Mouse (Mus musculus): ENCODE measurements around the gene Best1. TPM values are rescaled to one million over a fixed set of nuclear protein-coding genes. Genes with fewer than 3 reads are reported as not detected.

Gene Best1
- 1.2 and 1.9 TPM in 2 replicates for polyA plus RNA-seq (2015; fragmentation: Nextera tagmentation; extraction: Ambion mirVana)

- 81% methylated on average over 7 of the region's 7 CpGs for WGBS
- Histone ChIP-seq H3K4me1 (no peaks in the 10 kb centered on the region), H3K4me2 (replicated peaks) (no peak within 1 kb of the TSS), H3K27me3 (no peaks in the 10 kb centered on the region), H3K4me3 (replicated peaks) (no peak within 1 kb of the TSS), H3K27ac (replicated peaks) (no peak within 1 kb of the TSS), H3K36me3 (no peaks in the 10 kb centered on the region), H3K9me3 (replicated peaks) (no peaks in the 10 kb centered on the region), H3K9ac (no peak within 1 kb of the TSS)
- no peak for ATAC-seq (ENCODE audit: insufficient number of reproducible peaks, low FRiP score, low TSS enrichment, low read depth)
These were observed at the start of gene Best1, which contains the start of gene Rab3il1 for GRCm38 (mm10) chr19:10001206-10001969. Gene Best1, minus strand, starts transcription at chr19:10001633. Gene Rab3il1, plus strand, starts transcription at chr19:10001669.

- WGBS = 79% methylated on average over 2 of the region's 2 CpGs
- no peak overlapping the region for H3K4me3 ChIP-seq (replicated peaks)
- H3K36me3 ChIP-seq = no peaks in the 10 kb centered on the region; the same call in 1 of the 2 replicates
- H3K4me1 ChIP-seq = 0 out of 2 replicates have a peak, but pooled peaks cover 4% of the 10 kb centered on the region
- no peak for ATAC-seq (ENCODE audit: insufficient number of reproducible peaks, low FRiP score, low TSS enrichment, low read depth)
- H3K9me3 ChIP-seq (replicated peaks) = no peaks in the 10 kb centered on the region
- H3K27me3 ChIP-seq = no peaks in the 10 kb centered on the region
- no peak overlapping the region for H3K4me2 ChIP-seq (replicated peaks)
- no peak overlapping the region for H3K9ac ChIP-seq
- no peak overlapping the region for H3K27ac ChIP-seq (replicated peaks)
These were observed 49.0 kb upstream of the Best1 start for GRCm38 (mm10) chr19:10050438-10050837.

- H3K4me3 ChIP-seq (replicated peaks) = no peak overlapping the region
- ATAC-seq (ENCODE audit: insufficient number of reproducible peaks, low FRiP score, low TSS enrichment, low read depth) = no peak
- no peak overlapping the region for H3K9ac ChIP-seq
- H3K4me1 ChIP-seq = 0 out of 2 replicates have a peak, but pooled peaks cover 4% of the 10 kb centered on the region
- no peaks in the 10 kb centered on the region for H3K9me3 ChIP-seq (replicated peaks)
- H3K36me3 ChIP-seq = no peaks in the 10 kb centered on the region; the same call in 1 of the 2 replicates
- no peak overlapping the region for H3K27ac ChIP-seq (replicated peaks)
- no peak overlapping the region for H3K4me2 ChIP-seq (replicated peaks)
- H3K27me3 ChIP-seq = no peaks in the 10 kb centered on the region
These were observed 48.1 kb upstream of the Best1 start for GRCm38 (mm10) chr19:10049533-10049932.

- no peak for ATAC-seq (ENCODE audit: insufficient number of reproducible peaks, low FRiP score, low TSS enrichment, low read depth)
- no peak overlapping the region for H3K4me2 ChIP-seq (replicated peaks)
- H3K4me1 ChIP-seq = peaks cover 13% of the 10 kb centered on the region
- H3K9ac ChIP-seq = no peak overlapping the region
- no peaks in the 10 kb centered on the region for H3K27me3 ChIP-seq
- WGBS = 34% methylated on average over 3 of the region's 3 CpGs
- no peaks in the 10 kb centered on the region for H3K9me3 ChIP-seq (replicated peaks)
- no peak overlapping the region for H3K27ac ChIP-seq (replicated peaks)
- H3K4me3 ChIP-seq (replicated peaks) = no peak overlapping the region
- H3K36me3 ChIP-seq = no peaks in the 10 kb centered on the region
These were observed 45.5 kb upstream of the Best1 start for GRCm38 (mm10) chr19:10046983-10047382.

- ATAC-seq (ENCODE audit: insufficient number of reproducible peaks, low FRiP score, low TSS enrichment, low read depth) = no peak
- Histone ChIP-seq H3K4me1 (peaks cover 18% of the 10 kb centered on the region), H3K9me3 (replicated peaks) (no peaks in the 10 kb centered on the region), H3K27ac (replicated peaks) (no peak overlapping the region), H3K9ac (no peak overlapping the region), H3K36me3 (no peaks in the 10 kb centered on the region), H3K4me3 (replicated peaks) (no peak overlapping the region), H3K4me2 (replicated peaks) (no peak overlapping the region), H3K27me3 (no peaks in the 10 kb centered on the region)
- 64% methylated on average over 4 of the region's 4 CpGs for WGBS
These were observed 44.9 kb upstream of the Best1 start for GRCm38 (mm10) chr19:10046346-10046745.

- no peak for ATAC-seq (ENCODE audit: insufficient number of reproducible peaks, low FRiP score, low TSS enrichment, low read depth)
- Histone ChIP-seq H3K9me3 (replicated peaks) (no peaks in the 10 kb centered on the region), H3K4me2 (replicated peaks) (no peak overlapping the region), H3K27ac (replicated peaks) (no peak overlapping the region), H3K27me3 (no peaks in the 10 kb centered on the region), H3K9ac (no peak overlapping the region), H3K4me3 (replicated peaks) (no peak overlapping the region), H3K4me1 (peaks cover 25% of the 10 kb centered on the region), H3K36me3 (no peaks in the 10 kb centered on the region)
- 72% methylated on average over 2 of the region's 2 CpGs for WGBS
These were observed 44.3 kb upstream of the Best1 start for GRCm38 (mm10) chr19:10045707-10046106.

GRCm38 (mm10) chr19:10043643-10044042, 42.2 kb upstream of the Best1 start:
- Histone ChIP-seq H3K27ac (replicated peaks) (no peak overlapping the region), H3K9me3 (replicated peaks) (no peaks in the 10 kb centered on the region), H3K27me3 (no peaks in the 10 kb centered on the region), H3K9ac (no peak overlapping the region), H3K4me1 (peaks cover 36% of the 10 kb centered on the region), H3K4me3 (replicated peaks) (no peak overlapping the region), H3K4me2 (replicated peaks) (no peak overlapping the region), H3K36me3 (no peaks in the 10 kb centered on the region)
- no peak for ATAC-seq (ENCODE audit: insufficient number of reproducible peaks, low FRiP score, low TSS enrichment, low read depth)

GRCm38 (mm10) chr19:10042816-10043215, 41.4 kb upstream of the Best1 start:
- no peak for ATAC-seq (ENCODE audit: insufficient number of reproducible peaks, low FRiP score, low TSS enrichment, low read depth)
- peak overlapping the region; percentile 97 for H3K4me2 ChIP-seq (replicated peaks)
- H3K4me1 ChIP-seq = peaks cover 39% of the 10 kb centered on the region
- H3K4me3 ChIP-seq (replicated peaks) = peak overlapping the region; percentile 75
- H3K9ac ChIP-seq = no peak overlapping the region
- no peaks in the 10 kb centered on the region for H3K27me3 ChIP-seq
- 85% methylated on average over 4 of the region's 4 CpGs for WGBS
- no peak overlapping the region for H3K27ac ChIP-seq (replicated peaks)
- no peaks in the 10 kb centered on the region for H3K36me3 ChIP-seq
- no peaks in the 10 kb centered on the region for H3K9me3 ChIP-seq (replicated peaks)

- Histone ChIP-seq H3K27ac (replicated peaks) (no peak overlapping the region), H3K36me3 (no peaks in the 10 kb centered on the region), H3K9me3 (replicated peaks) (no peaks in the 10 kb centered on the region), H3K4me3 (replicated peaks) (peak overlapping the region; percentile 75), H3K27me3 (no peaks in the 10 kb centered on the region), H3K9ac (peak overlapping the region; percentile 68), H3K4me1 (peaks cover 39% of the 10 kb centered on the region), H3K4me2 (replicated peaks) (peak overlapping the region; percentile 97)
- WGBS = 42% methylated on average over 6 of the region's 6 CpGs
- no peak for ATAC-seq (ENCODE audit: insufficient number of reproducible peaks, low FRiP score, low TSS enrichment, low read depth)
These were observed 40.8 kb upstream of the Best1 start for GRCm38 (mm10) chr19:10042232-10042631.

- ATAC-seq (ENCODE audit: insufficient number of reproducible peaks, low FRiP score, low TSS enrichment, low read depth) = peak; percentile 88
- no peaks in the 10 kb centered on the region for H3K27me3 ChIP-seq
- under 1% methylated on average over 66 of the region's 69 CpGs for WGBS
- H3K4me3 ChIP-seq (replicated peaks) = peak within 1 kb of the TSS; percentile 75
- H3K9me3 ChIP-seq (replicated peaks) = no peaks in the 10 kb centered on the region
- H3K27ac ChIP-seq (replicated peaks) = peak within 1 kb of the TSS; percentile 69
- peaks cover 38% of the 10 kb centered on the region for H3K4me1 ChIP-seq
- peak within 1 kb of the TSS; percentile 68 for H3K9ac ChIP-seq
- peak within 1 kb of the TSS; percentile 97 for H3K4me2 ChIP-seq (replicated peaks)
- no peaks in the 10 kb centered on the region for H3K36me3 ChIP-seq
These were observed 40.1 kb upstream of the Best1 start, which contains the start of gene Fads3 for GRCm38 (mm10) chr19:10041388-10042148. Gene Fads3, plus strand, starts transcription at chr19:10041569.

GRCm38 (mm10) chr19:10040866-10041387, 39.5 kb upstream of the Best1 start:
- Histone ChIP-seq H3K9ac (peak overlapping the region; percentile 68), H3K4me2 (replicated peaks) (peak overlapping the region; percentile 97), H3K27ac (replicated peaks) (0 out of 2 replicates have a peak overlapping the region, but pooled peaks have one; percentile 69), H3K36me3 (no peaks in the 10 kb centered on the region), H3K4me1 (peaks cover 35% of the 10 kb centered on the region), H3K4me3 (replicated peaks) (peak overlapping the region; percentile 75), H3K9me3 (replicated peaks) (no peaks in the 10 kb centered on the region), H3K27me3 (no peaks in the 10 kb centered on the region)
- WGBS = 10% methylated on average over 19 of the region's 20 CpGs
- no peak for ATAC-seq (ENCODE audit: insufficient number of reproducible peaks, low FRiP score, low TSS enrichment, low read depth)
